Mouse (Mus musculus) erythroblast, adult 5-6 weeks (primary cell): ENCODE data around the gene Atp5l. TPM values are rescaled to one million over a fixed set of nuclear protein-coding genes. Genes with fewer than 3 reads are reported as not detected.

Experiments used
- ATAC-seq: replicated peaks from 2 replicates; pipeline ENCODE4 v1.8.0; 2016; ENCODE audit warnings: moderate number of reproducible peaks, mild to moderate bottlenecking, moderate TSS enrichment, inconsistent platforms; ENCODE audit not compliant: poor library complexity, low FRiP score, severe bottlenecking
- total RNA-seq, 2 experiments: library from RNA; stranded (forward) in 1 of 2; stranded (reverse) in 1 of 2; fragments of 150-400 nt in 1 of 2; fragments of 200-764, 138-1000 nt in 1 of 2; gene quantifications; 2 replicates each; pipeline versions ENCODE4 v1.2.3 to v1.2.4; 2015 to 2017; ENCODE audit warnings: low replicate concordance in 2 of 2

Atp5l gene
- total RNA-seq, 2 experiments from 2014 or later: 38.1 to 228 TPM

DNA sequence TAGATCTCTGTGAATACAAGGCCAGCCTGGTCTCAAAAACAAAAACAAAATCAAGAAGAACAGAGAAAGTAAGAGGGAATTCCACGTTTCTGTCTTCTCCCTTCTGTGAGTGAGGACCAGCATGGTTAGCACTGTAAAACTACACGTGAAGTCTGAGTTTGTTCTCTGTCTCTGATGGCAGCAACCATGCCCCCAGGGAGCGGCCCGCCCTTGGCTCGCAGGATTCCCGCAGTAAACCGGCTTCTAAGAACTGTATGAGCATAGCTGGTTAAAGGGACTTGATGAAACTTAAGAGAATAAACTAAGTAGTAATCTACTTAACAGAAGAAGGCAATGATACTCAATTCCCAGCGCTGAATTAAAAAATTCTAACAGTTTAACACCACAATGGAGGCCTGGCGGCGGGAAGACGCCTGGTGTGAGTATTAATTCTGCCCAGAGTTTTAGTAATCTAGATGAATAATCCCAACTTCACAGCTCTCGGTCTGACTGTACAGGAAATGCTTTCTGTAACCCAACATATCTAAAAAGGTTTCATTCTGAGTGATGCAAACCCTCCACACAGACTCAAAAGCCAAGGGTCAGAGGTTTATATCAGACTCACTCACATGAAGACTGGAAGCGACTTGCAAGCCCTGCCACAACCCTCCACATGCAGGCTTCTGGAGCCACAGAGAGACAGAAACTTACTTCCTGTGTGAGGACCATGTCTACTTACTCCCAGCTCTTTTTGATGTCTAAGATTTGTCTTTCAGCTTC, 52.0 kb downstream of the Atp5l start:
- no peak for ATAC-seq

DNA sequence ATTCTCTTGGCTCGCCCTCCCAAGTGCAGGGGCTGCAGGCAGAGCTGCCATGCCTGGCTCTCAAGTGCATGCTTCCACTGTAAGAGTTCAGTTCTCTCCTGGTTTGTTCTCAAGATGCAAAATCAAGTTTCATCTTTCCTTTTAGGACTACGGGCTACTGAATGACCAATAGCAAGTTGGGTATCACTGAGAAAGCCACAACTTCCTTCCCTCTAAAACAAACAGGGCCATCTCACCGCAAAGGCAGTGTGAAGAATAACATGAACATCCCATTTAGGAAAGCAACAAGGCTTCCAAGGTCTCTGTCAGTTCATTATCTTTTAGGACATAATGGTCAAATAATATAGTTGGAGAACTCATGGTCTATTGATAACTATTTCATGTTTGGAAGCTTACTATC, 52.9 kb downstream of the Atp5l start:
- no peak for ATAC-seq

DNA sequence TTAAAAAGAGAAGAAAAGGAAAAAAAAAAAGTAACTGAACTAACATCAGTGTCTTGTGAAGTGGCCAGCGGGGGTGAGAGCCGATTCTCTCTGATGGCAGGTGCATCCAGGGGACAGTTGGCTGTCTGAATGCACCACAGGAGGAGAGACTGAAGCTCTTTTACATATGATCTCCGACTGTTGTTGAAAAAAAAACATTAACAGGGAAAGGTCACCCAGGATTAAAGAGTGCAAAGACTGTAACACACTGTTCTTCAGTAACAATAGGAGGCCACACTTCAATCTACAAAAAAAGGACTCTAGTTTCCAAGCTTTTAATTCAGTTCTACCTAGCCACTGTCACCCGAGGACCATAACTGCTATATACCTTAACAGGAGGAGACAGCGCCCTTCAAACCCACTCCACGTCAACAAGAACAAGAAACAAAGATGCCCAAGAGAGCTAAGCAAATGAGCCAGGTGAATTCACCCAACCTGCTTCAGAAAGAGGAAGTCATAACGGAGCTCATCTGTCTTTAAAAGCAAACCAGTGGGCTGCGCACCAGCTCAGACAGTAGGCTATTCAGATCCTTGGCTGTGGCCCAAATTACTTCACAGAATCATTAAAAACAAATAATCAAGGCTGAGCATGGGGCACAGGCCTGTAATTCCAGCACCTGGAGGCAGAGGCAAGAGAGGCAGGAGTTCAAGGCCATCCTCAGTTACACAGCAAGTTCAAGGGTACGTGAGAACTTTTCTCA, 53.9 kb downstream of the Atp5l start:
- ATAC-seq: no peak

Other genes starting within 250 kb of the Atp5l start
- gene Treh, start 247.5 kb downstream of the Atp5l start, total RNA-seq (2015; ENCODE audit: low replicate concordance): not detected in 2 replicates
- gene Treh, start 247.5 kb downstream of the Atp5l start, total RNA-seq (2017; ENCODE audit: low replicate concordance): not detected in 2 replicates
- 0.42 and 6.1 TPM in 2 replicates for gene Phldb1, start 185.5 kb downstream of the Atp5l start, total RNA-seq (2015; ENCODE audit: low replicate concordance)
- gene Phldb1, start 185.5 kb downstream of the Atp5l start, total RNA-seq (2017; ENCODE audit: low replicate concordance): 2.9 TPM in 2 replicates
- gene Arcn1, start 152.9 kb downstream of the Atp5l start, total RNA-seq (2015; ENCODE audit: low replicate concordance): 52.6 and 60.4 TPM in 2 replicates
- gene Arcn1, start 152.9 kb downstream of the Atp5l start, total RNA-seq (2017; ENCODE audit: low replicate concordance): 66.1 and 94.8 TPM in 2 replicates
- 62.1 and 85.9 TPM in 2 replicates for gene Ift46, start 152.8 kb downstream of the Atp5l start, total RNA-seq (2015; ENCODE audit: low replicate concordance)
- gene Ift46, start 152.8 kb downstream of the Atp5l start, total RNA-seq (2017; ENCODE audit: low replicate concordance): 40.4 and 54.4 TPM in 2 replicates
- gene Tmem25, start 121.4 kb downstream of the Atp5l start, total RNA-seq (2015; ENCODE audit: low replicate concordance): not detected in 2 replicates
- gene Tmem25, start 121.4 kb downstream of the Atp5l start, total RNA-seq (2017; ENCODE audit: low replicate concordance): not detected in 2 replicates
- not detected in 2 replicates for gene Ttc36, start 117.7 kb downstream of the Atp5l start, total RNA-seq (2015; ENCODE audit: low replicate concordance)
- gene Ttc36, start 117.7 kb downstream of the Atp5l start, total RNA-seq (2017; ENCODE audit: low replicate concordance): 1.4 TPM in 1 of 2 replicates, not detected in the other
- gene Kmt2a, start 39.4 kb downstream of the Atp5l start, total RNA-seq (2015; ENCODE audit: low replicate concordance): 15.8 and 32.8 TPM in 2 replicates
- gene Kmt2a, start 39.4 kb downstream of the Atp5l start, total RNA-seq (2017; ENCODE audit: low replicate concordance): 6.0 and 7.8 TPM in 2 replicates
- gene Ube4a, start 44.9 kb upstream of the Atp5l start, total RNA-seq (2015; ENCODE audit: low replicate concordance): 19.0 and 38.2 TPM in 2 replicates
- gene Ube4a, start 44.9 kb upstream of the Atp5l start, total RNA-seq (2017; ENCODE audit: low replicate concordance): 29.6 and 53.4 TPM in 2 replicates
- gene Cd3g, start 59.7 kb upstream of the Atp5l start, total RNA-seq (2015; ENCODE audit: low replicate concordance): 6.9 TPM in 1 of 2 replicates, not detected in the other
- gene Cd3g, start 59.7 kb upstream of the Atp5l start, total RNA-seq (2017; ENCODE audit: low replicate concordance): 0.98 and 6.6 TPM in 2 replicates
- gene Cd3d, start 61.0 kb upstream of the Atp5l start, total RNA-seq (2015; ENCODE audit: low replicate concordance): not detected in 2 replicates
- not detected in 2 replicates for gene Cd3d, start 61.0 kb upstream of the Atp5l start, total RNA-seq (2017; ENCODE audit: low replicate concordance)
- not detected in 2 replicates for gene Cd3e, start 88.9 kb upstream of the Atp5l start, total RNA-seq (2015; ENCODE audit: low replicate concordance)
- gene Cd3e, start 88.9 kb upstream of the Atp5l start, total RNA-seq (2017; ENCODE audit: low replicate concordance): 0.43 TPM in 1 of 2 replicates, not detected in the other
- gene Mpzl2, start 119.1 kb upstream of the Atp5l start, total RNA-seq (2015; ENCODE audit: low replicate concordance): not detected in 2 replicates
- gene Mpzl2, start 119.1 kb upstream of the Atp5l start, total RNA-seq (2017; ENCODE audit: low replicate concordance): not detected in 2 replicates
- 1.0 and 1.9 TPM in 2 replicates for gene Mpzl3, start 134.4 kb upstream of the Atp5l start, total RNA-seq (2015; ENCODE audit: low replicate concordance)
- 0.56 TPM in 1 of 2 replicates, not detected in the other for gene Mpzl3, start 134.4 kb upstream of the Atp5l start, total RNA-seq (2017; ENCODE audit: low replicate concordance)
- 2.7 and 3.1 TPM in 2 replicates for gene Jaml, start 158.4 kb upstream of the Atp5l start, total RNA-seq (2015; ENCODE audit: low replicate concordance)
- 1.2 and 3.6 TPM in 2 replicates for gene Jaml, start 158.4 kb upstream of the Atp5l start, total RNA-seq (2017; ENCODE audit: low replicate concordance)
- gene Scn2b, start 197.0 kb upstream of the Atp5l start, total RNA-seq (2015; ENCODE audit: low replicate concordance): 0.77 TPM in 1 of 2 replicates, not detected in the other
- gene Scn2b, start 197.0 kb upstream of the Atp5l start, total RNA-seq (2017; ENCODE audit: low replicate concordance): not detected in 2 replicates
- gene Scn4b, start 217.7 kb upstream of the Atp5l start, total RNA-seq (2015; ENCODE audit: low replicate concordance): not detected in 2 replicates
- gene Scn4b, start 217.7 kb upstream of the Atp5l start, total RNA-seq (2017; ENCODE audit: low replicate concordance): not detected in 2 replicates